Mouse (Mus musculus) liver, embryonic 15.5 days (tissue): Measurements from ENCODE around the gene Gins3. TPM values are rescaled to one million over a fixed set of nuclear protein-coding genes. Genes with fewer than 3 reads are reported as not detected.
"Not testable (repeated sequence)": the region's sequence is repeated elsewhere in the genome, so short reads cannot be mapped to it uniquely, and the experiment has no call there.

Source experiments
- ATAC-seq: fragments of 200-750 bp; cut with Nextera tagmentation; 2 replicates; pipeline ENCODE4 v1.8.0; 2017; ENCODE audit warnings: moderate number of reproducible peaks, mild to moderate bottlenecking, moderate library complexity; ENCODE audit not compliant: insufficient read depth
- H3K27ac ChIP-seq: fragments of 300-500 bp; sonication (generic); replicated peaks from 2 replicates; pipeline ENCODE4 v1.5.1; 2015; ENCODE audit warnings: mild to moderate bottlenecking, inconsistent platforms
- H3K27me3 ChIP-seq: fragments of 300-500 bp; sonication (generic); 2 replicates; pipeline ENCODE4 v1.6.1; 2015; ENCODE audit warnings: mild to moderate bottlenecking, inconsistent platforms
- H3K36me3 ChIP-seq: fragments of 300-500 bp; sonication (generic); replicated peaks from 2 replicates; pipeline ENCODE4 v1.6.1; 2015; ENCODE audit warnings: moderate library complexity, mild to moderate bottlenecking, inconsistent platforms
- H3K4me1 ChIP-seq: fragments of 300-500 bp; sonication (generic); replicated peaks from 2 replicates; pipeline ENCODE4 v1.6.1; 2015; ENCODE audit warnings: inconsistent platforms
- H3K4me2 ChIP-seq: fragments of 300-500 bp; sonication (generic); 2 replicates; pipeline ENCODE4 v1.6.1; 2015; ENCODE audit warnings: moderate library complexity, mild to moderate bottlenecking, inconsistent platforms
- H3K4me3 ChIP-seq: fragments of 300-500 bp; sonication (generic); replicated peaks from 2 replicates; pipeline ENCODE4 v1.5.1; 2015; ENCODE audit warnings: mild to moderate bottlenecking, inconsistent platforms
- H3K9ac ChIP-seq: fragments of 300-500 bp; sonication (generic); 2 replicates; pipeline ENCODE4 v1.6.1; 2015; ENCODE audit warnings: moderate library complexity, mild to moderate bottlenecking, inconsistent platforms
- H3K9me3 ChIP-seq: fragments of 300-500 bp; sonication (generic); replicated peaks from 2 replicates; pipeline ENCODE4 v1.6.1; 2016; ENCODE audit warnings: inconsistent platforms
- WGBS: fragments of 180-500 bp; shearing (Covaris S2); methylation state at CpG from one replicate; pipeline ENCODE4 v1.1.7; 2015; ENCODE audit warnings: mixed read lengths; ENCODE audit not compliant: insufficient replicate concordance; 5-methylcytosine and 5-hydroxymethylcytosine counted together
- polyA plus RNA-seq: library from polyadenylated mRNA; unstranded; fragments of >200 nt; fragmentation: Nextera tagmentation; extraction: Ambion mirVana; gene quantifications from 2 replicates; pipeline ENCODE4 v1.2.1, GENCODE M21; 2015

Gins3 gene
- polyA plus RNA-seq, 1 experiment from 2014 or later, result 8.9 TPM

DNA sequence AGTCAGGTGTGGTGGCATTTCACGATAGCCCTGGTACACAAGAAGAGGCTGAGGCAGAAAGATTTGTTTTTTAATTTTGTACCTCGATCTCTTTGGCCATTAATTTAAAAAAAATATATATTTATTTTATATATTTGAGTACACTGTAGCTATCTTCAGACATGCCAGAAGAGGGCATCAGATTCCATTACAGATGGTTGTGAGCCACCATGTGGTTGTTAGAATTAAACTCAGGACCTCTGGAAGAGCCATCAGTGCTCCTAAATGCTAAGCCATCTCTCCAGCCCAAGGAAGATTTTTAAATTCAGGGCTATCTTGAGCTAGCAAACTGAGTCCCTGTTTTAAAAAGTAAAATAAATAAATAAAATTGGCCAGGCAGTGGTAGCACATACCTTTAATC lies 31.1 kb upstream of the Gins3 start:
- WGBS, result 47% methylated on average over 2 of the region's 2 CpGs
- H3K27me3 ChIP-seq, result peaks cover 7% of the 10 kb centered on the region
- H3K4me1 ChIP-seq, result peaks cover 3% of the 10 kb centered on the region; the same call in 1 of the 2 replicates
- no peak overlapping the region for H3K9ac ChIP-seq
- no peaks in the 10 kb centered on the region for H3K36me3 ChIP-seq
- no peaks in the 10 kb centered on the region for H3K9me3 ChIP-seq
- no peak overlapping the region for H3K27ac ChIP-seq
- H3K4me3 ChIP-seq, result no peak overlapping the region
- ATAC-seq, result no peak
- H3K4me2 ChIP-seq, result no peak overlapping the region

DNA sequence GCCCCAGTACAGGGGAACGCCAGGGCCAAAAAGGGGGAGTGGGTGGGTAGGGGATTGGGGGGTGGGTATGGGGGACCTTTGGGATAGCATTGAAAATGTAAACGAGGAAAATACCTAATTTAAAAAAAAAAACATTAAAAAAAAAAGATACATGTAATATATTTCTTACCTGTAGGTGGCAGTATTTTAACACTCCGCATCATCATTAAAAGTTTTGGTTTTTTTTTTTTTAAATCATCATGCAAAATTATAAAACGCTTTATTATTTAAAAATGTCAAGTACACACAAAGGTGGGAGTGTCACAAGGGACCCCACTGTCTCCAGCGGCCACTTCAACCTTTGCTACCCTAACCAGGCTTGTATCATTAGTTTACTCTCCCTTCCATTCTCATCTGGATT lies 26.7 kb upstream of the Gins3 start:
- not testable (repeated sequence) for H3K4me2 ChIP-seq, H3K9ac ChIP-seq, H3K4me3 ChIP-seq, H3K27ac ChIP-seq, H3K4me1 ChIP-seq, ATAC-seq, H3K9me3 ChIP-seq, H3K36me3 ChIP-seq
- 16% methylated on average over 4 of the region's 5 CpGs for WGBS
- peaks cover 24% of the 10 kb centered on the region; the same call in 1 of the 2 replicates for H3K27me3 ChIP-seq

DNA sequence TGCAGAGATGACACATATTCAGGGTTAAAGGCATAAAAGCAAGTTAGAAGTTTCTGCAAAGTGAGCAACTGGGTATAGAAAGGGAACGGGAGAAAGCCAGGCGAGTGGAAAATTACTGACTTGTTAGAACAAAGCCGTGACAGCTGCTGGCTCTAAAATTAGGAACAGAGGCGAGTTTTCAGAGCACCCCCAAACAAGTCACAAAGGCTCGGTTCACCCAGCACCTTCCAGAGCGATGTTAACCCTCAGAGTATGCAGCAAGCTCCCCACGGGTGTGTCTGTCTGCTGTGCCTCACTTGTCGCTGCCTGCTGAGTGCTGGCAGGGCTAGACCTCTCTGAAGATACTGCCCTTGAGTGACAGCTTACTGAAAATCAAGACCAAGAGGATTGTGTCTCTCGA lies 26.0 kb upstream of the Gins3 start:
- no peaks in the 10 kb centered on the region for H3K36me3 ChIP-seq
- ATAC-seq, result no peak
- peaks cover 8% of the 10 kb centered on the region for H3K4me1 ChIP-seq
- peaks cover 28% of the 10 kb centered on the region; the same call in 1 of the 2 replicates for H3K27me3 ChIP-seq
- no peak overlapping the region for H3K27ac ChIP-seq
- WGBS, result 54% methylated on average over 9 of the region's 9 CpGs
- H3K9ac ChIP-seq, result no peak overlapping the region
- H3K4me2 ChIP-seq, result no peak overlapping the region
- H3K4me3 ChIP-seq, result no peak overlapping the region
- no peaks in the 10 kb centered on the region for H3K9me3 ChIP-seq

DNA sequence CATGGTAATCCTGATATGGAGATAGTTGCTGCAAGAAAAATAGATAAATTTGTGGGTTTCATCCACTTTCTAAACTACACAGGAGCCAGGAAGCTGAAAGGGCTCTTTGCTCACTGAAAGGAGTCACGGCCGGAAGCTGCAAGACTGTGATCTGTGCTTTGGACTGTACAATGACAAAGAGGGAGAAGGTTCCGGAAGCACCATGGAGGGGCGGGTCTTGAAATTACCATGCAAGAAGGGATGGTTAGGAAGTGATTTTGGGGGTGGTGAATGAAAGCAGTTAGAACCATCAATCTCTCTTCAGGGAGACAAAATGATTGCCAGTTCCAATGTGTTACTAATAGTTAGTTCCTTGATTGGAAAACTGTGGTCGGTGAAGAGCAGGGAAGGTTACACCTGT lies 23.8 kb upstream of the Gins3 start:
- no peaks in the 10 kb centered on the region for H3K36me3 ChIP-seq
- peaks cover 8% of the 10 kb centered on the region for H3K4me1 ChIP-seq
- WGBS, result 69% methylated on average over 5 of the region's 5 CpGs
- H3K27me3 ChIP-seq, result peaks cover 38% of the 10 kb centered on the region
- H3K27ac ChIP-seq, result no peak overlapping the region
- no peaks in the 10 kb centered on the region for H3K9me3 ChIP-seq
- H3K4me2 ChIP-seq, result no peak overlapping the region
- H3K9ac ChIP-seq, result no peak overlapping the region
- ATAC-seq, result no peak
- no peak overlapping the region for H3K4me3 ChIP-seq

DNA sequence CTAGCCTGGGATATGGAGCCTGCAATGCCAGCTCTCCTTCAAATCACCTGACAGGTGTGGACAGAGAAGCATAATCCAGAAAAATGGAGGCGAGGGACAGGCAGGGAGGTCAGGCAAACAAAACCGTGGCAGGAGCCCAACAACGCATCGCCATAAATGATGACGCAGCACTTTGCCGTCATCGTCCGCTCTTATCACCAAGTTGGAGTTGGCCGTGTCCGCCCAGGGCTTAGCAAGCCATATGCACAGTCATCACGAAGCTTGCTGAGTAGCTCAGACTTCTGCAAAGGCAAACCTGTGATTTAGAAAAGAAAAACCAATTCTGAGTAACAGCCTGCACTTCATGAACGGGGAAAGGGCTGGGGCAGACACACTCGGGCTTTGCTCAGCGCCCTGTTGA lies 22.5 kb upstream of the Gins3 start:
- H3K9me3 ChIP-seq, result no peaks in the 10 kb centered on the region
- no peak overlapping the region for H3K9ac ChIP-seq
- peaks cover 38% of the 10 kb centered on the region for H3K27me3 ChIP-seq
- H3K4me2 ChIP-seq, result peak overlapping the region; percentile 48
- H3K36me3 ChIP-seq, result no peaks in the 10 kb centered on the region
- H3K4me1 ChIP-seq, result peaks cover 8% of the 10 kb centered on the region
- 35% methylated on average over 14 of the region's 14 CpGs for WGBS
- no peak overlapping the region; the same call in 1 of the 2 replicates for H3K27ac ChIP-seq
- H3K4me3 ChIP-seq, result no peak overlapping the region
- ATAC-seq, result peak; percentile 88

DNA sequence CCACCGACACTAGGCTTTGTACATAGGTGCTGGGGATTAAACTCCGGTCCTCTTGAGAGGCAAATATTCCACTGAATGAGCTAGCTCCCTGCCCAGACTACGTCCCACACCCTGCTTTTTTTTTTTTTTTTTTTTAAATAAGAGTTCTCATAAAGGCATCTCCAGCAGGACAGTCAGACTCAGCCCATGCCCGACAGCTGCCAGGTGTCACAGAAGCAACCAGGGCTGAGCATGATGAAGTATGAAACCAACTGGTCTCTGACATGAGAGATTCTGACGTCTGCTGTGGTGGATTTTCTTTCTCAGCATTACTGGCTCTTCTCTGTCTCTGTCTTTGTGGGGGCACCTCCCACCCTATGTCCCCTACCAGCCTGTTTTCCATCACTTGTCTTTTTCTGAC lies 21.5 kb upstream of the Gins3 start:
- H3K9me3 ChIP-seq, result no peaks in the 10 kb centered on the region
- H3K27me3 ChIP-seq, result peaks cover 38% of the 10 kb centered on the region
- no peak overlapping the region for H3K27ac ChIP-seq
- 60% methylated on average over 5 of the region's 5 CpGs for WGBS
- no peak overlapping the region for H3K9ac ChIP-seq
- H3K36me3 ChIP-seq, result no peaks in the 10 kb centered on the region
- no peak for ATAC-seq
- no peak overlapping the region for H3K4me3 ChIP-seq
- no peak overlapping the region for H3K4me2 ChIP-seq
- H3K4me1 ChIP-seq, result peaks cover 8% of the 10 kb centered on the region

DNA sequence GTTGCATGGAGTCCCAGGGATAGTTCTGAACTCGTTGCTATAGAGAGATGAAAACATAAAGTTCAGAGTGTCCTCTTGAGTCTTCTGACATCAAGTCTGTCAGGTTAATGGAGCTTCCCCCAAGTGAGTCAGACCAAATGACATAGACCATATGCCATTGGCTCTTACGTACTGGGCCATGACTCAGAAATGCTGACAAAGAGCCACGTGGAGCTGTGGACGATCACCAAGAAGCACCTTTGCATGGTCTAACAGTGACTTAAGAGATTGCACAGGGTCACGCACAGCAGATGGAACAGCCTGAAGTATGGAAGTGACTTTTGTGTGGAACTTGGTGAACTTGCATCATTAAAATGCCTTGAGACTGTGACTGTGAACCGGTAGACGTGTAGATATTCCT lies 16.9 kb upstream of the Gins3 start:
- Histone ChIP-seq H3K27ac (no peak overlapping the region), H3K4me1 (no peaks in the 10 kb centered on the region), H3K4me3 (no peak overlapping the region), H3K9me3 (no peaks in the 10 kb centered on the region), H3K4me2 (no peak overlapping the region), H3K27me3 (peaks cover 26% of the 10 kb centered on the region), H3K9ac (no peak overlapping the region), H3K36me3 (no peaks in the 10 kb centered on the region)
- WGBS, result 66% methylated on average over 7 of the region's 7 CpGs
- ATAC-seq, result no peak

DNA sequence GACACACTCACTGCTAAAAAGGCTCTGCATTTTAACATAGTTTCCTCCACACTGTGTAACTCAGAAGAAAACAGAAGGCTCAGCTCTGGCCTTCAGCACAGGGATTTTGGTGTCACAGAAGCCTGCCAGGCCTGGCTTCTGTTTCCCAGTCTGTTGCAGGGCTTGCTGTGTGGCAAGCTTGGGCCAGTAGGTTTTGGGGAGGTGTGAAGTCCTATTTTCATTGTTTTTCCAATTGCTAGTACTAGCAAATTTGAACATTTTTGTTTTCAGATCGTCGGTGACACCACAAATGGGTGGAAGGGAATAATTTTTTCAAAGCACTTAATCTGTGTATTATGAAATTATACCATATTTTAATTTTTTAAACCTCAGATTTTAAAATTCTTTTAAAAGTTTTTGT lies 13.2 kb upstream of the Gins3 start:
- no peak for ATAC-seq
- H3K27ac ChIP-seq, result no peak overlapping the region
- H3K9me3 ChIP-seq, result no peaks in the 10 kb centered on the region
- no peaks in the 10 kb centered on the region for H3K36me3 ChIP-seq
- 67% methylated on average over 2 of the region's 2 CpGs for WGBS
- peaks cover 18% of the 10 kb centered on the region for H3K27me3 ChIP-seq
- no peaks in the 10 kb centered on the region for H3K4me1 ChIP-seq
- no peak overlapping the region for H3K4me3 ChIP-seq
- no peak overlapping the region for H3K9ac ChIP-seq
- H3K4me2 ChIP-seq, result no peak overlapping the region

DNA sequence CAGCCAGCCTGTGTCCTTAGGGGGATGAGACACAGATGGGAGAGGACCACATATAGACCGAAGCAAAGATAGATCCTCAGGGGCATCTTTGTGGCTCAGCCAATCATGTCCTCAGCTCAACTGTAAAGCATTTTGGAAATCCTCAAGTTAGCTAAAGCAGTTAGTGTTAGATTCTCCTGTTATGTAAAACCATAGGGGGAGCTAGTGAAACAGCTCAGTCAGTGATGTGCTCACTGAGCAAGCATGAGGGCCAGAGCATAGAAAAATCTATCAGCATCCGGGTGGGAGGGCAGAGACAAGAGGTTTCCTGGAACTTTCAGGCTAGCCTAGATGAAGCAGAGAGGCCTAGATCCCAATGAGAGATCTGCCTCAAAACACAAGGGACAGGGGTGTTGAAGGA lies 8.4 kb upstream of the Gins3 start:
- WGBS, result 62% methylated on average over 2 of the region's 2 CpGs
- H3K36me3 ChIP-seq, result no peaks in the 10 kb centered on the region
- peaks cover 20% of the 10 kb centered on the region for H3K27me3 ChIP-seq
- H3K9me3 ChIP-seq, result no peaks in the 10 kb centered on the region
- H3K4me2 ChIP-seq, result no peak overlapping the region
- no peak overlapping the region for H3K27ac ChIP-seq
- no peak for ATAC-seq
- no peaks in the 10 kb centered on the region for H3K4me1 ChIP-seq
- no peak overlapping the region for H3K9ac ChIP-seq
- H3K4me3 ChIP-seq, result no peak overlapping the region

DNA sequence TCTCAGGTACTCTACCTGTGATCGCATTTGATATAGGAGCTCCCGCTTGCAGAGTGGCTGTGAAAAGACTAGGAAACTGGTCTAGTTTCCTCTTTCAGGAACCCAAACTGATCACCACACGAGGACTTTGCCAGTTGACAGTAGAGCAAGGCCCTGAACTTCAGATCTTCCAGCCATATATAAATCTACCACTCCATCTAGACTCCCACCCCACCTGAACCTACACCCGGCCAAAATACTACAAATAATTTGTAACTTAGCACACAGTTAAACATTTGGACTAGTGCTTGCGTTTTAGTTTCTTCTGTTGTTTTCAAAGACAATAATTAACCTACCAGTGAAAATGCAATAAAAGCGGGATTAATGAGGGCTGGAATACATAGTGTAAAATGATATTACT lies 413 bp upstream of the Gins3 start:
- Histone ChIP-seq H3K4me2 (peak overlapping the region; percentile 75), H3K36me3 (peaks cover 3% of the 10 kb centered on the region; the same call in 1 of the 2 replicates), H3K4me3 (peak overlapping the region; percentile 76), H3K9me3 (no peaks in the 10 kb centered on the region), H3K9ac (no peak overlapping the region), H3K4me1 (peaks cover 21% of the 10 kb centered on the region), H3K27me3 (peaks cover 9% of the 10 kb centered on the region), H3K27ac (no peak overlapping the region)
- WGBS, result 74% methylated on average over 6 of the region's 6 CpGs
- no peak for ATAC-seq

DNA sequence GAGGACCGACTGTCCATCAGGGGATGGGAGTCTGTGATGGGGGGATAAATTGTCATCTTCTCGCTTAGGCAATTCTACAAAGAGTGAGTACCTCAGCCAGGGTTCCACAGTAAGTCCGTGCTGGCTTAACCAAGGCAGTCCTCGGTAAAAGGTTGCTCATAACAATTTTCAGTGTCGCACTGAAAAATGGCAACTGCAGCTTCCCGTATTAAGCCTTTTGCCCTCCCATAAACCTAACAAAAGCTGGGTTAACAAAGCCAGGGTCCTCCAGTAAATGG lies 749 bp downstream of the Gins3 start:
- 1% methylated on average over 6 of the region's 6 CpGs for WGBS
- ATAC-seq, result no peak
- Histone ChIP-seq H3K9ac (peak overlapping the region; percentile 74), H3K27ac (0 out of 2 replicates have a peak overlapping the region, but pooled peaks have one; percentile 34), H3K9me3 (no peaks in the 10 kb centered on the region), H3K27me3 (peaks cover 3% of the 10 kb centered on the region), H3K36me3 (peaks cover 12% of the 10 kb centered on the region), H3K4me3 (peak overlapping the region; percentile 76), H3K4me1 (peaks cover 21% of the 10 kb centered on the region), H3K4me2 (peak overlapping the region; percentile 75)

DNA sequence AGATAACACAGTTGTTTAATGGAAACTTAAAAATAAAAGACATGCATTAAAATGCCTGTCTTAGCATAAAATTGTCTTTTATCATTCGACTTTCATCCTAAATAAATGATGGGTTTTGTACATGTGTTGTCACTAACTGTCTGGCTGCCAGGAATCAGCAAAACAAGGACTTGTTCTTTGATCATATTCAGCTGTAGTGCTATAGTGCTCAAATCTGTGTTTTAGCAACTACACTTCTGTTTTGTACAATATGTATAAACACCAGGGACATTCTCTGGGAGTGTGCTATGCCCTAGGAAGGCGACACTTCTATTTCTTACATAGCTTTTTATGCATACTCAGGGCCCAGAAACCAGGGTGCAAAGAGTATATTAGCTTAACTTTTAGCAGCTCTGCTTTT lies 11.7 kb downstream of the Gins3 start:
- H3K36me3 ChIP-seq, result peaks cover 31% of the 10 kb centered on the region
- no peak for ATAC-seq
- no peaks in the 10 kb centered on the region for H3K27me3 ChIP-seq
- peaks cover 5% of the 10 kb centered on the region; the same call in 1 of the 2 replicates for H3K4me1 ChIP-seq
- no peak overlapping the region for H3K9ac ChIP-seq
- no peak overlapping the region for H3K4me3 ChIP-seq
- H3K9me3 ChIP-seq, result no peaks in the 10 kb centered on the region
- WGBS, result 74% methylated on average over 2 of the region's 2 CpGs
- H3K27ac ChIP-seq, result no peak overlapping the region
- no peak overlapping the region for H3K4me2 ChIP-seq
